Mouse (Mus musculus) NIH3T3 (cell line): ENCODE data around the gene Pld3.

Experiments
- DNase-seq: peaks from one replicate; pipeline ENCODE4 v3.0.0-alpha.2; 2012; ENCODE audit warnings: low read depth

Gene Pld3

DNA sequence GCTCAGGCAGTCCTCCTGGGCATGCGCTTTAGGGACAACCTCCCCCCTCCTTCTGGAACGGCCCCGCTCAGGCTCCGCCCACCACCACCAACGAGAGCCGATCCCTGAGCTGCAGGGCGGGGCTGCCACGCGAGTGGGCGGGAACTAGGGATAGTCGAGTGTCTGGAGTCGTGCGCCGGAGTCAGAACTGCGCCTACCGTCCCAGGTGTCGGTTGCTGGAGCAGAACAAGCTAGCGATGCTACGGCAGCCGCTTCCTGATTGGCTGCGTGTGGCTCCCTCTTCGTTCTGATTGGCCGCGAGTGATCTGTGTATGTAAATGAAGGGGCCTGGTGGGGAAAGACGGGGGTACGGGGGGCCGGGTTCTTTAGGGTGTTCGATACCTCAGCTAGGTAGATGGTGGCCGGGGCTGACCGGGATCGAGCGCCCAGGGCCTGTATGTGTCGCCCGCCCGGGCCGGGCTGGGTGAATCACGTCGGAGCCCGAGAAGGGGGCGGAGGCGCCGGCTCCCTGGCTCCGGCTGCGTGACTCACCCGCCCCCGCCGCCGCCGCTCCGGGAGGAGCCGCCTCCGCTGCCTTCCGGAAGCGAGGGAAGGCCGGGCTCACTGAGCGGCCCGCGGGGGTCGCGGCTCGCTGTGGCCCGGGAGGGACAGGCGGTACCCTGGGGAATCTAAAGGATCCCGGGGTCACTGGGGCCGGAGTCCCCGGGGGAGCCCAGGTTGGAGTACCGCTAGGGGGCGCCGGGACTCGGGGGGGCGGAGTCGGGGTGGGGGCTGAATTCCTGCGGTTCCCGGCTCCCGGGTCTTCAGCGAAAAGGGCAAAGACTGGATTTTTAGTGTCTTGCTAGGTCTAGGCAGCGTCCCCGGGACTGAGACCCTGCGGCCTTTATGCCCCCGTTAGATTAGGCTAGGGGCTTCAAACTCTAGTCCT, 66.0 kb downstream of the Pld3 start, which contains the start of gene Sertad1:
Gene Sertad1 (plus strand): TSS at position 141 of the 928 bp plus-strand sequence.
- peak; percentile 99 for DNase-seq

- DNase-seq, result peak; percentile 45
Measured at GRCm38 (mm10) chr7:27486102-27486769, 66.8 kb downstream of the Pld3 start.

DNA sequence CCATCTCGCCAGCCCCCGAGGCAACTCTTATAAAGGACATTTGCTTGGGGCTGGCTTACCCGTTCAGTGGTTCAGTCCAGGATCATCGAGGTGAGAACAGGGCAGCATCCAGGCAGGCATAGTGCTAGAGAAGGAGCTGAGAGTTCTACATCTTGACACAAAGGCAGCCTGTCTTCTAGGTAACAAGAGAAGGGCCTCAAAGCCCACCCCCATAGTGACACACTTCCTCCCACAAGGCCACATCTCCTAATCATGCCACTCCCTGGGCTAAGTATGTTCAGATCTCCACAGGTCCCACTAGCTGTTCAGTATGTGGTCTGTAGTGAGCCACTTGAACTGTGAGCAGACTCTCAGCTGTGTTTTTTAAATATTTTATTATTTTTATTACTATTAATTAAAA, 69.2 kb downstream of the Pld3 start:
- DNase-seq, result no peak
